Mouse (Mus musculus): Measurements from ENCODE around the gene Xylt1. TPM values are rescaled to one million over a fixed set of nuclear protein-coding genes. Genes with fewer than 3 reads are reported as not detected.

The Xylt1 gene
- polyA plus RNA-seq, 1 experiment from 2014 or later: 3.0 TPM

DNA sequence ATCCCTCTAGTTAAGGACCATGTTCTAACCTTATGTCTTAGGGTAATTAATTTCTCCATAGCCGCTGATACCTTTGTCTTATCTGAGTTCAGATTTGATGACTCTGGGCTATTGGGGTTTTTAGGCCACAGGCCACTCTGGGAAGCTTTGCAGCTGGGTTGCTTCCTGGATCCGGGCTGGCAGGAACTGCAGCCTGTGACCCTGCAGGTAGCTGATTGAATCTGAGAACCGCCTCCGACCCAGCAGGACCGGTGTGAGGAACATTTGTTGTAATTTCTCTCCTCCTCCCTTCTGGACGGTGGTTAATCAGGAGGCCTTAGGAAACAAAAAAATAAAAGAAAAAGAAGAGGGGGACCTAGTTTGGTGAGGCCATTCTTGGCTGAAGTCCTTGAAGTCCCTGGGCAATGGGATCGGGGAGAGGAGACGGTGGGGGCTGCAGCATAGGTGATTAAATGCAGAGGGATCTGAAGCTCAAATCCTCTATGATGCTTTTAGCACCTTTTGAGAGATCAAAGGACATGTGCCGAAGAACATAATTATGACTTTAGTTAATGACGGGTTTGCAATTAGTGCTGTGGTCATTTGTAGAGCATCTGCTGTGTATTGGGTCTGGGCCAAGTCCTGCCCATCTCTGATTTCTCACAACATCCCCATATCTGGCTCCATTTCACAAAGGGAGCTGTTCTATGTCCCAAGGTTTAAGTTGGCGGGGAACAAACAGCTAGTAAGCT, 40.2 kb downstream of the Xylt1 start:
- ATAC-seq (ENCODE audit: low FRiP score, low TSS enrichment): no peak
- H3K4me3 ChIP-seq (replicated peaks; ENCODE audit: low read depth, low read length): no peak overlapping the region
- 55% methylated on average over 11 of the region's 11 CpGs for WGBS
- no peak for DNase-seq
- H3K27me3 ChIP-seq (ENCODE audit: control insufficient read depth, insufficient read depth, low read length): no peaks in the 10 kb centered on the region
- peaks cover 5% of the 10 kb centered on the region; the same call in 1 of the 2 replicates for H3K4me1 ChIP-seq (ENCODE audit: control insufficient read depth, insufficient read depth, low read length)
- no peak overlapping the region for H3K27ac ChIP-seq (replicated peaks; ENCODE audit: low read depth, low read length)
- H3K4me2 ChIP-seq (ENCODE audit: low read length): no peak overlapping the region
- H3K36me3 ChIP-seq (ENCODE audit: control insufficient read depth, insufficient read depth, low read length): no peaks in the 10 kb centered on the region
- H3K9ac ChIP-seq (replicated peaks; ENCODE audit: low read length): no peak overlapping the region
- no peaks in the 10 kb centered on the region for H3K9me3 ChIP-seq (ENCODE audit: control insufficient read depth, low read length)

DNA sequence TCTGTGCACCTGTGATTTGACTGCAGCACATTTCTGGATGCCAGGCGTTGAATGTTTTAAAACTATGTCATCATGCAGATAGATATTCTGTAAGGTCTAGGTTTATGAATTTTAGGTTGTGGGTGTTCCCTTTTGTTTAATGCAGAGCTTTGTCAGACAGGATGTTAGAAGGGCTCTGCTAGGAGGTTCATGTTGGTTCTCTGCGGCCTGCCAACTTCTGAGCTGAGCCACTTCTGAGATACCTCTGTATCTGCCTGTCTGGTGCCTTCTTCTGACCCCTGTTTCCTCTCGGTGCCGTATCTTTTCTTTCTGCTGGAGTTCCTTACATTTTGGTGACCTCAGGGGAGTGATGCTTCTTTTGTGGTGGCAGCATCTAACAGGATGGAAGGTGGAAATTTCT, 44.1 kb downstream of the Xylt1 start:
- Histone ChIP-seq H3K27ac (replicated peaks; ENCODE audit: low read depth, low read length) (no peak overlapping the region), H3K36me3 (ENCODE audit: control insufficient read depth, insufficient read depth, low read length) (no peaks in the 10 kb centered on the region), H3K4me2 (ENCODE audit: low read length) (no peak overlapping the region), H3K4me1 (ENCODE audit: control insufficient read depth, insufficient read depth, low read length) (peaks cover 5% of the 10 kb centered on the region; the same call in 1 of the 2 replicates), H3K4me3 (replicated peaks; ENCODE audit: low read depth, low read length) (no peak overlapping the region), H3K9me3 (ENCODE audit: control insufficient read depth, low read length) (no peaks in the 10 kb centered on the region), H3K9ac (replicated peaks; ENCODE audit: low read length) (no peak overlapping the region), H3K27me3 (ENCODE audit: control insufficient read depth, insufficient read depth, low read length) (no peaks in the 10 kb centered on the region)
- DNase-seq (no peak), ATAC-seq (ENCODE audit: low FRiP score, low TSS enrichment) (no peak)
- 91% methylated on average over 4 of the region's 4 CpGs for WGBS

DNA sequence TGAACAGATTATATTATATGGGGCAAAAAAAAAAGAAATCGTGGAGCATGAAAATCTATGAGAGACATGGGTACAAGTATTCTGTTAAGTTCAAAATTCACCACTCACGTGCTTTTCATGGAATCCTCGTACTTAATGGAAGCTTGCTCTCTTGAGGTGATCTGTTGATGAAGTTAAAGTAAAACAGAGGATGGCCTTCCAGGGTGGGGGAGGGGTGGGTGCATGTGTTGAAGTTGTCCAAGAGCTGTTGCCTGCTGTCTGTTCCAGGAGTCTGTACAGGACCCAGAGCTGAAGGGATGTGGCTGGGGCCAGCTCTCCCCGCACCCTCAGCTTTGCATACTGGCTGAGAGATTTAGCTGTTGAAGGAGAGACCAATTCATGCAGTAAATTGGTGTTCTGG, 45.6 kb downstream of the Xylt1 start:
- Histone ChIP-seq H3K9me3 (ENCODE audit: control insufficient read depth, low read length) (no peaks in the 10 kb centered on the region), H3K4me1 (ENCODE audit: control insufficient read depth, insufficient read depth, low read length) (no peaks in the 10 kb centered on the region), H3K4me2 (ENCODE audit: low read length) (no peak overlapping the region), H3K27me3 (ENCODE audit: control insufficient read depth, insufficient read depth, low read length) (no peaks in the 10 kb centered on the region), H3K36me3 (ENCODE audit: control insufficient read depth, insufficient read depth, low read length) (no peaks in the 10 kb centered on the region), H3K4me3 (replicated peaks; ENCODE audit: low read depth, low read length) (no peak overlapping the region), H3K9ac (replicated peaks; ENCODE audit: low read length) (no peak overlapping the region), H3K27ac (replicated peaks; ENCODE audit: low read depth, low read length) (no peak overlapping the region)
- ATAC-seq (ENCODE audit: low FRiP score, low TSS enrichment) (no peak), DNase-seq (no peak)
- WGBS: 92% methylated on average over 4 of the region's 4 CpGs

DNA sequence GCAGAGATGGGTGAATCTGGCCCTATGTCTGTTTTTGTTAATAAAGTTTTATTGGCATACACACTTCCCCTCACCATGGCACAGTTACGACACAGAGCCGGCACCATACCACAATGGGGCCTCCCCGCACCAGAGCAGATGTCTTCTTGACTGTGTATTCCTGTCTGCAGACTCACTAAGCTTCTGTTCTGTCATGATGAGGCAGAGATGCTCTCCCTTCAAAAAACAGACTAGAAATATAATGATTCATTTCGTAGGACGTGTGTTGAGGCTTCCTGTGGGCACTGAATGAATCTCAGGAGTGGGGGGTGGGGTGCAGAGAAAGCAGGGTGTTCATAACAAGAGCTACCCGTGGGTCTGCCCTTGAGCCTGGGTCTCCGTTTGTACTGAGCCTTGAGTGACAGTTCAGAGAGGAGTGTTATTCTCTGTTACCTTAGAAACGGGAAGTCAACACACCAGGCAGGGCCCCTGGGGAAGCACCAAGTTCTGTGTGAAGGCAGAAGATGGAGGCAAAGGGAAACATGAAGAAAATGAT, 48.0 kb downstream of the Xylt1 start:
- ATAC-seq (ENCODE audit: low FRiP score, low TSS enrichment) (no peak), DNase-seq (peak; percentile 76)
- WGBS: 39% methylated on average over 8 of the region's 8 CpGs
- Histone ChIP-seq H3K9ac (replicated peaks; ENCODE audit: low read length) (no peak overlapping the region), H3K27ac (replicated peaks; ENCODE audit: low read depth, low read length) (peak overlapping the region; percentile 37), H3K4me3 (replicated peaks; ENCODE audit: low read depth, low read length) (no peak overlapping the region), H3K4me1 (ENCODE audit: control insufficient read depth, insufficient read depth, low read length) (no peaks in the 10 kb centered on the region), H3K9me3 (ENCODE audit: control insufficient read depth, low read length) (no peaks in the 10 kb centered on the region), H3K27me3 (ENCODE audit: control insufficient read depth, insufficient read depth, low read length) (no peaks in the 10 kb centered on the region), H3K36me3 (ENCODE audit: control insufficient read depth, insufficient read depth, low read length) (no peaks in the 10 kb centered on the region), H3K4me2 (ENCODE audit: low read length) (no peak overlapping the region)

DNA sequence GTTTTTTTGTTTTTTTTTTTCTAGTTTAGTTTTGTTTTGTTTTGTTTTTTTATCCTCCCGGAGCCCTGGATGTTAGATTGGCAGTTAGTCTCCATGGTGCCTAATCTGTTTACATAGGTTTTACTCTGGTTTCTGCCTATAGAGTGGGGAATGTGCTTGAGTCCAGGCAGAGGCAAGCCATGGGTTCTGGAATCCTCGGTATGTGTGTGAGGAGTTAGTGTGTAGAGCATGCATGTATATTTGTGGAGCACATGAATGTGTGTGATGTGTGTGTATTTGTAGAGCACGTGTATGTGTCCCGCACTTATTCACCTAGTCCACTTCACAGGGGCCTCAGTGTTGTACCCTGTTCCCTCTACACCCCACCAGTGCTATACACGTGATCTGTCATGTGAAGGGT, 48.7 kb downstream of the Xylt1 start:
- no peak for DNase-seq
- Histone ChIP-seq H3K9me3 (ENCODE audit: control insufficient read depth, low read length) (no peaks in the 10 kb centered on the region), H3K4me1 (ENCODE audit: control insufficient read depth, insufficient read depth, low read length) (no peaks in the 10 kb centered on the region), H3K36me3 (ENCODE audit: control insufficient read depth, insufficient read depth, low read length) (no peaks in the 10 kb centered on the region), H3K27me3 (ENCODE audit: control insufficient read depth, insufficient read depth, low read length) (no peaks in the 10 kb centered on the region), H3K27ac (replicated peaks; ENCODE audit: low read depth, low read length) (no peak overlapping the region), H3K9ac (replicated peaks; ENCODE audit: low read length) (no peak overlapping the region), H3K4me3 (replicated peaks; ENCODE audit: low read depth, low read length) (no peak overlapping the region), H3K4me2 (ENCODE audit: low read length) (no peak overlapping the region)
- 79% methylated on average over 5 of the region's 5 CpGs for WGBS
- ATAC-seq (ENCODE audit: low FRiP score, low TSS enrichment): no peak

DNA sequence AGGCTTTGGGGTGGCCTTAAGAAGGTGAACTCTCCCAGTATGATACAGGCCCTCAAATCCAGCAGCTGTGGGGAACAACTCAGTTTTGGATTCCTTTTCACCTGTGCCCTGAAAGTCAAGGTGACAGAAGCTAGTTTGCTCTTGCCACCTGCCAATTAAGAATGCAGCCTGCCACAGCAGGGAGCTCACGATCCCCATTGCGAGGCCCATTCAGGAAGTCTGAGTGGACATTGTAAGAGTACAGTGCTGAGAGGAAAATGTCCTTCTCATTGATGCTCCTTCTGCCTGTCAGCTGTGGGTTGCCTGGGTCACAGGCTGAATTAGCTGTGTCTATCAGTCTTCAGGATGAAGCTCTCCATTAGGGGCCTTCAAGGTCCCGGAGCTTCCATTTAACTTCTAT, 49.1 kb downstream of the Xylt1 start:
- WGBS: 75% methylated on average over 3 of the region's 3 CpGs
- Histone ChIP-seq H3K9me3 (ENCODE audit: control insufficient read depth, low read length) (no peaks in the 10 kb centered on the region), H3K9ac (replicated peaks; ENCODE audit: low read length) (no peak overlapping the region), H3K36me3 (ENCODE audit: control insufficient read depth, insufficient read depth, low read length) (no peaks in the 10 kb centered on the region), H3K27me3 (ENCODE audit: control insufficient read depth, insufficient read depth, low read length) (no peaks in the 10 kb centered on the region), H3K4me2 (ENCODE audit: low read length) (no peak overlapping the region), H3K4me1 (ENCODE audit: control insufficient read depth, insufficient read depth, low read length) (no peaks in the 10 kb centered on the region), H3K4me3 (replicated peaks; ENCODE audit: low read depth, low read length) (no peak overlapping the region), H3K27ac (replicated peaks; ENCODE audit: low read depth, low read length) (no peak overlapping the region)
- ATAC-seq (ENCODE audit: low FRiP score, low TSS enrichment): no peak
- DNase-seq: no peak

DNA sequence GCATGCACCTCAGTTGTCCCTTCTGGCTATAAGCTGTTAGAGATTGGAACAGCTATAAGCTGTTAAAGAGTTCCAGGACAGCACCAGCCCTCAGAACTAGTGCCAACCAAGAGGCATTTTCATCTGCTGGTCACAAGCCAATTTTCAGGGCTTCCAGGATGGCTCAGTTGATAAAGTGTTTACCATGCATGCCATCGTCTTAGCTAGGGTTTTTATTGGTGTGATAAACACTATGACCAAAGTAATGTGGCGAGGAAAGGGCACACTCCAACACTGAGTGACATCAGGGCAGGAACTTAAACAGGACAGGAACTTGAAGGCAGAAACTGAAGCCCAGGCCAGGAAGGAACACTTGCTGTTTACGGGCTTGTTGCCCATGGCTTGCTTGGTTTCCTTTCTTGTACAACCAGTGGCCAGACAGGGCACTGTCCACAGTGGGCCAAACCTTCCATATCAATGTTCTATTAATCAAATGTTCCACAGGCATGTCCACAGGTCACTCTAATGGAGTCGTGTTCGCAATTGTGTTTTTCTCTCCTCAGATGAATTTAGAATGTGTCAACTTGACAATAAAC, 49.7 kb downstream of the Xylt1 start:
- no peaks in the 10 kb centered on the region for H3K36me3 ChIP-seq (ENCODE audit: control insufficient read depth, insufficient read depth, low read length)
- DNase-seq (no peak), ATAC-seq (ENCODE audit: low FRiP score, low TSS enrichment) (no peak)
- H3K9me3 ChIP-seq (ENCODE audit: control insufficient read depth, low read length): no peaks in the 10 kb centered on the region
- H3K27ac ChIP-seq (replicated peaks; ENCODE audit: low read depth, low read length): no peak overlapping the region
- no peak overlapping the region for H3K4me3 ChIP-seq (replicated peaks; ENCODE audit: low read depth, low read length)
- no peak overlapping the region for H3K4me2 ChIP-seq (ENCODE audit: low read length)
- no peaks in the 10 kb centered on the region for H3K27me3 ChIP-seq (ENCODE audit: control insufficient read depth, insufficient read depth, low read length)
- H3K4me1 ChIP-seq (ENCODE audit: control insufficient read depth, insufficient read depth, low read length): no peaks in the 10 kb centered on the region
- no peak overlapping the region for H3K9ac ChIP-seq (replicated peaks; ENCODE audit: low read length)
- WGBS: 92% methylated on average over 5 of the region's 5 CpGs

DNA sequence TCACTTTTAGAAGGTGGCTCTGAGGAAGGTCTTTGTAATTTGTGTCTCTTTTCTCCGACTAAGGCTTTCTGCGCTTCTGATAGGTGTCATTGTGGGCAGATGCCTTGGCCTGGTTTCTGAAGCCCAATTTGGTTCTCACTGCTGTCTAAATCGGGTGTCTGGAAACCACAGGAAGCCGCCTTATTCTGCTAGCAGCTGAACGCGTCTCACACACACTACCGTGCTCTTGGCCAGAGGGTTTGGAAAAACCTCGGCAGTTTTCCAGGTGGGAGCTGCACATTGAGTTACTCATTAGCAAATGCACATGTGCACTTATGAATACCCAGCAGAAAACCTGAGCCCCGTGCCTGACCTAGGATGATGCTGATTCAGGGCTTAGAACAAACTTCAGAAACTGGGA, 52.9 kb downstream of the Xylt1 start:
- no peak overlapping the region for H3K27ac ChIP-seq (replicated peaks; ENCODE audit: low read depth, low read length)
- WGBS: 85% methylated on average over 9 of the region's 9 CpGs
- H3K9ac ChIP-seq (replicated peaks; ENCODE audit: low read length): no peak overlapping the region
- DNase-seq (no peak), ATAC-seq (ENCODE audit: low FRiP score, low TSS enrichment) (no peak)
- H3K4me2 ChIP-seq (ENCODE audit: low read length): no peak overlapping the region
- no peaks in the 10 kb centered on the region for H3K36me3 ChIP-seq (ENCODE audit: control insufficient read depth, insufficient read depth, low read length)
- no peaks in the 10 kb centered on the region for H3K27me3 ChIP-seq (ENCODE audit: control insufficient read depth, insufficient read depth, low read length)
- no peaks in the 10 kb centered on the region for H3K9me3 ChIP-seq (ENCODE audit: control insufficient read depth, low read length)
- no peak overlapping the region for H3K4me3 ChIP-seq (replicated peaks; ENCODE audit: low read depth, low read length)
- peaks cover 2% of the 10 kb centered on the region; the same call in 1 of the 2 replicates for H3K4me1 ChIP-seq (ENCODE audit: control insufficient read depth, insufficient read depth, low read length)

DNA sequence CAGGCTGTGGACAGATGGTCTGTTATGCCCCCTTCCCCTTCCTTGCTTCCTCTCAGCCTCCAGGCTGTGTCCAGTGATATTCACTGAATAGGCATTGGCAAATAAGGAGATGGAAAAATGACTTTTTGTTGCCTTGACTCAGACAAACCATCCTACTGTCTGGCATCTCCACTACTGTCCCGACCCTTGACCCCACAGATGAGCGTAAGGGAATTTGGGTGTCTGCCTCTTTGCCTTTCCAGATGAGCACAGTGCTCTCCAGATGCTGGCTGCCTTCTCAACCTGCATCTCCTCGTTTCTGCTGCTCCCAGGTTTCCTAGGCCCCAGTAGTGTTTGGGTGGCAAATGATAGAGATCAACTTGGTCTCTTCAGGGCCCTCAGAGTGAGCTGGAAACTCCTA, 54.3 kb downstream of the Xylt1 start:
- Histone ChIP-seq H3K27ac (replicated peaks; ENCODE audit: low read depth, low read length) (no peak overlapping the region), H3K9me3 (ENCODE audit: control insufficient read depth, low read length) (no peaks in the 10 kb centered on the region), H3K4me2 (ENCODE audit: low read length) (no peak overlapping the region), H3K4me1 (ENCODE audit: control insufficient read depth, insufficient read depth, low read length) (peaks cover 12% of the 10 kb centered on the region; the same call in 1 of the 2 replicates), H3K9ac (replicated peaks; ENCODE audit: low read length) (no peak overlapping the region), H3K36me3 (ENCODE audit: control insufficient read depth, insufficient read depth, low read length) (no peaks in the 10 kb centered on the region), H3K27me3 (ENCODE audit: control insufficient read depth, insufficient read depth, low read length) (no peaks in the 10 kb centered on the region), H3K4me3 (replicated peaks; ENCODE audit: low read depth, low read length) (no peak overlapping the region)
- WGBS: 90% methylated on average over 3 of the region's 3 CpGs
- DNase-seq (no peak), ATAC-seq (ENCODE audit: low FRiP score, low TSS enrichment) (no peak)

Measured in midbrain, embryonic 14.5 days (tissue).